Mouse (Mus musculus): ENCODE results near the gene Hoxc5.

GRCm38 (mm10) chr15:102999955-103000354 is 32.7 kb downstream of the Hoxc5 start:
- TF ChIP-seq CTCF (IDR thresholded peaks at IDR 0.05; ENCODE audit: low read depth) = no peak
- TF ChIP-seq EP300 (IDR thresholded peaks at IDR 0.05; ENCODE audit: low read depth) = no peak
